Mouse (Mus musculus): ENCODE data around the gene Smoc1.

Gene Smoc1

DNA sequence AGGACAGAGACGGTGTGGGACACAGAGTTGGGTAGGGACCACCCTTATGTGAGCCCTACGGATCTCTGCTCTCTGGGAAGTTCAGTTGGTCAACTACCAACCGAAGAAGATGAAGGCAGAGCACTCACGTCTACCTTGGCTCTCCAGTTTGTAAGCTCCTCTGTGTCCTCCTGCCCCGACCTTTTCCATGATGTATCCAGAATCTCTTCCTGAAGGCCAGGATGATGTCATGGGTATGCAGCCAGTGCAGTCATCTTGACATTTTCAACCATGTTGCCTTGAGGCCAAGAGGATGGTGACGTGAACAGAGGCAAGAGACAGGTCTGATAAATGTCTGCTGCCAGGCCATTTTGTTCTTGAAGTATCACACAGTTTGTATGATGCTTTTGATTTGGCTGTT lies 111.6 kb downstream of the Smoc1 start:
- DNase-seq: no peak

DNA sequence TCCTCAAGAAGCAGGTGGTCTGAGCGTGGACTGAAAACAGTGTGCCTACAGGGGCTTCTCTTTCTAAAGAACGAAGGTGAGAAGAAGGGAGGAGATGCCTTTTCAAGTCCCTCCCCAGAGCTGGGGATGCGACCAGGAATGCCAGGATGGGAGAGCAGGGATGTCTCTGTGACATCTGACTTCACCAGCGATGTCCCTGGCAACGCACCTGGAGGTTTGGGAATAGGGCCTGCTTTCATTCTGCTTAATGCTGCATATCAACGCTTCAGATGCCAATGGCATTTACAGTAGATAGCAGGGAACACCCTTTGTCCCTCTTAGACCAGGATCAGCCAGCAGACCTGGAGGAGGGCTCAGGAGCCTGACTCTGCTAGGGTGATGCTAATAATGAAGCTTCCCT lies 112.9 kb downstream of the Smoc1 start:
- DNase-seq: no peak

GRCm38 (mm10) chr12:81140594-81141328 lies 114.2 kb downstream of the Smoc1 start:
- DNase-seq: peak; percentile 31

GRCm38 (mm10) chr12:81141329-81141711 lies 114.7 kb downstream of the Smoc1 start:
- DNase-seq: no peak

DNA sequence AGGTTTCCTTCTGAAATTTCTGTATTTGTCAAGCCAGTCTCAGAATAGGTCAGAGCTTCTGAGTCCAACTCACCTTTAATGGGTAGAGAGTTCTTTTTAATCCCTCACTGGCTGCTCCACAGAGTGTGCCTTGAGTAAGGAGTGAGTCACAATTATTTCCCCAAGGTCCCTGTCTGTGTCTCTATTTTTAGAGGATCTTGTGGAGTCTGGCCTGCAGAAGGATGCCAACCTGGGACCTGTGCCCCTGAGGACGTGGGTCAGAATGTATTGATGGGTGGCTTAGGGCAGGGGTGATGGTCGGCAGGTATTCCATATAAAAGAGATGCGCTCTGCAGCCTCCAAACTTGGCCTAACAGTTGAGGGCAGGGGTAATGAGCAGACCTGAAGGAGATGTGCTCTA lies 115.6 kb downstream of the Smoc1 start:
- DNase-seq: no peak

- no peak for DNase-seq
These were observed 117.6 kb downstream of the Smoc1 start for GRCm38 (mm10) chr12:81144201-81144600.

GRCm38 (mm10) chr12:81146417-81147180 lies 120.0 kb downstream of the Smoc1 start:
- no peak for DNase-seq

GRCm38 (mm10) chr12:81147956-81148355 lies 121.3 kb downstream of the Smoc1 start:
- DNase-seq: no peak

DNA sequence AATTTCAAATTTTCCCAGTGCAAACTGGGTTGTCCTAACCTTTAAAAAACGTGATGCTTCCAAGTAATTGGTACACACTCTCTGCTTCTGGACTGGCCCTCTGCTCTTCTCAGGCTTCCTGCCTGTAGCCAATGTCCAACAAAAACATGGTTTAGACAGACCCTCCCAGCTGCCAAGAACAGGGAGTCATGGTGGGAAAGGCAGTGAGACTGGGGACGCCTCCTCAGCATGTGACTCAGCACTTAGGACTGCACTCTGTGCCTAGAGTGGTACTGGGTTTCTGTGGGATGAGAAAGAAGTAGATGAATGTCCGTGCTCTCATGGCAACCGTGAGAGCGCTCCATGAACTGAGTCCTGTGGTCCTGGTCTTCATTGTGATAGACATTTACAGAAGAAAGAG lies 124.3 kb downstream of the Smoc1 start:
- DNase-seq: no peak

GRCm38 (mm10) chr12:81152082-81152481 lies 125.5 kb downstream of the Smoc1 start:
- no peak for DNase-seq

DNA sequence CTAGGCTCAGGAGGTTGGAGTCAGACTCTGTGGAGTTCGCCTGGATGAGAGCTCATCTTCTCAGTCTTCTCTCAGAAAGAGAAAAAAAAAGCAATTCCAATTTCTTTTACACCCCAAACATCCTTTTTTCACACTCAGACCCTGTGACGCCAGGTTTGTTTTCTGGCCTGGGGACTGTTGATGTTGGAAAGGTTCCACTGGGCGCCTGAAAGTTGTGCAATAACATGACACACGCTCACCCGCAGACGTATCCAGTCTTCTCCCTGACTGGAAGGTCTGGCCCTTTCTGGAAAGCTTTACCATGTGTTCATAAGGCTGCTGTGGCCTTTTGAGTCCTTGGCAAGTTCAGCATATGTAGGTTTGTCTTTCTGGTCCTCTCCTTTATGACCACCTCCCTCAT lies 129.1 kb downstream of the Smoc1 start:
- DNase-seq: no peak

DNA sequence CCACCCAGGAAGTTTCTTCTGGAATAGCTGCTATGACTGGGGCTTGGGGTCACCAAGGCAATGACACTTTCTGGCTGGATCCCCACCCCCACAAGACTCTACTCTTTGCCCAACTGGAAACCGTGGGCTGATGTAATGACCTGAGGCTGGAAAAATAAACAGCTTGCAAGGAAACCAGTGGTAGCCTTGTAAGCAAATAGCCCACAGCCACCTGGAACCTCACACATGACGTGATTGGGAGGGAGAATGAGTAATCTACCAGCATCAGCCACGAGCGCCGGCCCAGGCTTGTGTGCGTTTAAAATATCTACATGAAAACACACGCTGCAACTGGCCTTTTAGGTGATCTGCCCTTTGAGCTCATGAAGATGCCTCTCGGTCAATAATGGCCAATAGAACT lies 130.2 kb downstream of the Smoc1 start:
- DNase-seq: no peak

- no peak for DNase-seq
These were observed 133.3 kb downstream of the Smoc1 start for GRCm38 (mm10) chr12:81159947-81160346.

DNA sequence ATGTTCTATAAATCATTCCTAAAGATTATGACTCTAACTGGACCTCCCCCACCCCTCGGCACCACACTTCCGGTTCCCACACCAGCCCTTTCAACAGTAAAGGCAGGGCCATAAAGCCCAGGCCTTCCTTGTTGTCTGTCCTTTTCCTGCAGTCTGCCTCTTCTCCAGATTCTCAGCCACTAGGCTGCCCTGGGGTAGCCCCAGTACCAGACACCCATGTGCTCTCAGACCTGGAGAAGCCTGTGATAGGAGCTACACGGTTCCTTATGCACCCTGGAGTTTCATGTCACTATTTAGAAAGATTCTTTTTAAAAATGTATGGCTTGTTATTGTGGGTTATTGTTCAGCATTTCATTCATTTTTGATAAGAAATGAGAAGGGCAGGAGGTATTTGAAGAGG lies 133.8 kb downstream of the Smoc1 start:
- DNase-seq: no peak

- peak; percentile 64 for DNase-seq
These were observed 134.2 kb downstream of the Smoc1 start for GRCm38 (mm10) chr12:81160831-81161230.

GRCm38 (mm10) chr12:81161282-81161681 lies 134.7 kb downstream of the Smoc1 start:
- no peak for DNase-seq

- DNase-seq: no peak
These were observed 136.5 kb downstream of the Smoc1 start for GRCm38 (mm10) chr12:81163131-81163530.

GRCm38 (mm10) chr12:81163566-81163965 lies 137.0 kb downstream of the Smoc1 start:
- DNase-seq: no peak

DNA sequence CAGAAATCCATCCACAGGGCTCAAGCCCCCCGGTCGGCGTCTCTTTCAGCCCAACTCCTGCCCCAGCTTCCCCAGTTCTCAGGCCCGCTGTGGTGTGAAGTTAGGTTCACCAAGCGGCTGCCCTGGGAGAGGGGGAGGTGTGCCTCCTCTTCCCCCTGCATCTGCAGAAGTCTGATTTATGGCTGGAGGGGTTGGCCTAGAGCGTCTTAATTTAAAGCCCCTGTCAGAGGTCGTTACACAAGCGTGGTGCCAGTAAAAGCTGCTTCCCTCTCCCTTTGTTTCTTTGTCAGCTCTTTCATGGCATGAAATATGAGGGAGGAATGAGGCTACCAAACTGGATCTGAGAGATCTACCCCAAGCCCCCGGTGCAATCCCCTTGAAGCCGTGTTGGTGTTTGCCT lies 139.5 kb downstream of the Smoc1 start:
- DNase-seq: no peak

GRCm38 (mm10) chr12:81166615-81167014 lies 140.0 kb downstream of the Smoc1 start:
- no peak for DNase-seq

DNA sequence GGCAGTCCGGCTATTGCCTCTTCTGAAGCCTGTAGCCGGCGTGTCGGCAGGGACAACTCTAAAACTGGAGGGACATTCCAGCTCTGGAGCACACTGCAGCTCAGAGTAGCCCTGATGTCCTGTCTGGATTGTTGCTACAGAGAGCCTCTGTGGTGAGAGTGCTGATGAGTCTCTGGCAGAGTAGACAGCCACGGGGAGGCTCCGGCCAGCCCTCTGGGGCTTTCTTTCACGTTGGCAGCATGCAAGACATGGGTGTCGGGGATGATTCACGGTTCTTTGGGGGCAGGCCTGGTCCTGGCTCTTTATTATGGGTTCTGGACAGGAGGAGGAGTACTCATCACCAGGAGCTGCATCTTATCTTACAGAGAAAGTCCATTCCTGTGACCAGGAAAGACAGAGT lies 140.5 kb downstream of the Smoc1 start:
- DNase-seq: no peak

GRCm38 (mm10) chr12:81168031-81168430 lies 141.4 kb downstream of the Smoc1 start:
- no peak for DNase-seq

DNA sequence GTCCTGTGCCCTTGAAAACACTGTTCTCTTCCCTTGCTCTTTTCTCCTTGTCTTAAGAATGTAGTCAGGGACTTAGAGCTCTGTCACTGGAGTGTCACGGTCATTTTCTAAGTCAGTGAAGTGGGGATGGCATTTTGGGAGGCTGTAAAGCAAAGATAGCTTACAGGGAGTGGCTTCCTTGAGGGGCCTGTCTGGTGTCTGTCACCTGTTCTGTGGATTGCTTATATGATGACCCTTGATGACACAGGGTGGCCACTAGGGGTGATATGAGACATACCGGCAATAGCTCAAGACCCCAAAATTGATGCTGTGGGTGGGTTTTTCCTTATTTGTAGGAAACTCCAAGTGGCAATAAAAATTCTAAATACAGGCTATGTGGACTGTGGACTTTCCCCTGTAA lies 141.9 kb downstream of the Smoc1 start:
- no peak for DNase-seq

DNA sequence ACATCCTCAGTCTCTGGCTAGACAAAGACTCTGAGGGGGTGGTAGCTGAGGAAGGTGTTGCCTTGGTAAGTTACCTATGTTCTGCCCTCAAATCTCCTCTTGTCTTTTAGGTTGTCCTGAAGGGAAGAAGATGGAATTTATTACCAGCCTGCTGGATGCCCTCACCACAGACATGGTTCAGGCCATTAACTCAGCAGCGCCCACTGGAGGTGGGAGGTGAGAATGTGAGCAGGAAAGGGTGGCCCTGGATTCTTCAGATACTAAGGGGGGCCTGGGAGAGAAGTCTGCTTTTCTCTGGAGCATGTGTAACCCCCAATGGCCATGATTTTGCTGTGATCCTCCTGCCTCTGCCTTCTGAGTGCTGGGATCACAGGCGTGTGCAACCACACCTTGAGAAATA lies 143.5 kb downstream of the Smoc1 start:
- peak; percentile 20 for DNase-seq

GRCm38 (mm10) chr12:81173011-81173410 lies 146.4 kb downstream of the Smoc1 start:
- DNase-seq: no peak
